Mouse (Mus musculus): ENCODE measurements around the gene Serinc4.
"Not testable (repeated sequence)": the region's sequence is repeated elsewhere in the genome, so short reads cannot be mapped to it uniquely, and the experiment has no call there.

The Serinc4 gene

GRCm38 (mm10) chr2:121456692-121457642 lies at the start of gene Serinc4:
Gene Serinc4 (minus strand): TSS chr2:121456781.
- DNase-seq (ENCODE audit: low spot score in 2 of 2), result peak; percentile 73 to 82

GRCm38 (mm10) chr2:121501550-121501949 lies 45.0 kb upstream of the Serinc4 start:
- not testable (repeated sequence) for DNase-seq (ENCODE audit: low spot score in 2 of 2)

- not testable (repeated sequence) for DNase-seq (ENCODE audit: low spot score in 2 of 2)
Measured at GRCm38 (mm10) chr2:121484403-121484802, 27.8 kb upstream of the Serinc4 start.

GRCm38 (mm10) chr2:121483576-121483975 lies 27.0 kb upstream of the Serinc4 start:
- DNase-seq (ENCODE audit: low spot score in 2 of 2), result no peak

GRCm38 (mm10) chr2:121480916-121481315 lies 24.3 kb upstream of the Serinc4 start:
- not testable (repeated sequence) for DNase-seq (ENCODE audit: low spot score in 2 of 2)

- no peak for DNase-seq (ENCODE audit: low spot score in 2 of 2)
Measured at GRCm38 (mm10) chr2:121480498-121480897, 23.9 kb upstream of the Serinc4 start.

- no peak for DNase-seq (ENCODE audit: low spot score in 2 of 2)
Measured at GRCm38 (mm10) chr2:121477491-121478266, 21.1 kb upstream of the Serinc4 start.

- DNase-seq (ENCODE audit: low spot score in 2 of 2), result not testable (repeated sequence)
Measured at GRCm38 (mm10) chr2:121475306-121475705, 18.7 kb upstream of the Serinc4 start.

- DNase-seq (ENCODE audit: low spot score in 2 of 2), result no peak
Measured at GRCm38 (mm10) chr2:121474180-121474535, 17.6 kb upstream of the Serinc4 start.

- peak; percentile 55 to 74 for DNase-seq (ENCODE audit: low spot score in 2 of 2)
Measured at GRCm38 (mm10) chr2:121473301-121474179, 17.0 kb upstream of the Serinc4 start, which contains the start of gene Mfap1b. Gene Mfap1b (minus strand): TSS chr2:121474067.

GRCm38 (mm10) chr2:121472783-121473182 lies 16.2 kb upstream of the Serinc4 start:
- DNase-seq (ENCODE audit: low spot score in 2 of 2), result not testable (repeated sequence)

- not testable (repeated sequence) for DNase-seq (ENCODE audit: low spot score in 2 of 2)
Measured at GRCm38 (mm10) chr2:121468982-121469381, 12.4 kb upstream of the Serinc4 start.

- no peak for DNase-seq (ENCODE audit: low spot score in 2 of 2)
Measured at GRCm38 (mm10) chr2:121460071-121460470, 3.5 kb upstream of the Serinc4 start.

GRCm38 (mm10) chr2:121455534-121455933 lies 1.0 kb downstream of the Serinc4 start:
- no peak for DNase-seq (ENCODE audit: low spot score in 2 of 2)

GRCm38 (mm10) chr2:121453917-121454316 lies 2.7 kb downstream of the Serinc4 start:
- DNase-seq (ENCODE audit: low spot score in 2 of 2), result no peak

- no peak for DNase-seq (ENCODE audit: low spot score in 2 of 2)
Measured at GRCm38 (mm10) chr2:121452990-121453389, 3.6 kb downstream of the Serinc4 start, which contains the start of gene Hypk. Gene Hypk (plus strand): TSS chr2:121453290.

- no peak for DNase-seq (ENCODE audit: low spot score in 2 of 2)
Measured at GRCm38 (mm10) chr2:121452361-121452760, 4.2 kb downstream of the Serinc4 start.

GRCm38 (mm10) chr2:121450093-121450492 lies 6.5 kb downstream of the Serinc4 start:
- no peak for DNase-seq (ENCODE audit: low spot score in 2 of 2)

GRCm38 (mm10) chr2:121449545-121450011 lies 7.0 kb downstream of the Serinc4 start:
- DNase-seq (ENCODE audit: low spot score in 2 of 2), result no peak

- peak; percentile 98 to 100 for DNase-seq (ENCODE audit: low spot score in 2 of 2)
Measured at GRCm38 (mm10) chr2:121448739-121449535, 7.6 kb downstream of the Serinc4 start, which contains the start of gene Serf2. Gene Serf2 (plus strand): TSS chr2:121449195.

All from urinary bladder, adult 18-20 months (tissue).